Mouse (Mus musculus) neural tube, embryonic 11.5 days (tissue): ENCODE results near the gene Loxl1. TPM values are rescaled to one million over a fixed set of nuclear protein-coding genes. Genes with fewer than 3 reads are reported as not detected.
"Not testable (repeated sequence)": the region's sequence is repeated elsewhere in the genome, so short reads cannot be mapped to it uniquely, and the experiment has no call there.

Source experiments
- ATAC-seq: fragments of 200-750 bp; cut with Nextera tagmentation; 2 replicates; pipeline ENCODE4 v1.8.0; 2017; ENCODE audit warnings: moderate number of reproducible peaks, mild to moderate bottlenecking, moderate TSS enrichment, moderate library complexity; ENCODE audit not compliant: insufficient read depth, low FRiP score, low TSS enrichment
- DNase-seq: peaks from one replicate; pipeline ENCODE4 v3.0.0-alpha.2; 2015; ENCODE audit warnings: low spot score
- H3K27ac ChIP-seq: fragments of 300-500 bp; sonication (generic); 2 replicates; pipeline ENCODE4 v1.5.1; 2014; ENCODE audit warnings: low read depth, mild to moderate bottlenecking, low read length
- H3K27me3 ChIP-seq: fragments of 300-500 bp; sonication (generic); 2 replicates; pipeline ENCODE4 v1.6.1; 2014; ENCODE audit warnings: mild to moderate bottlenecking, low read length, mixed read lengths; ENCODE audit not compliant: control insufficient read depth, insufficient read depth
- H3K36me3 ChIP-seq: fragments of 300-500 bp; sonication (generic); 2 replicates; pipeline ENCODE4 v1.6.1; 2014; ENCODE audit warnings: mild to moderate bottlenecking, low read length, moderate library complexity, mixed read lengths; ENCODE audit not compliant: control insufficient read depth, insufficient read depth
- H3K4me1 ChIP-seq: fragments of 300-500 bp; sonication (generic); 2 replicates; pipeline ENCODE4 v1.6.1; 2014; ENCODE audit warnings: low read length, mixed read lengths; ENCODE audit not compliant: control insufficient read depth, insufficient read depth
- H3K4me2 ChIP-seq: fragments of 300-500 bp; sonication (generic); 2 replicates; pipeline ENCODE4 v1.6.1; 2014; ENCODE audit warnings: low read depth, mild to moderate bottlenecking, moderate library complexity
- H3K4me3 ChIP-seq: fragments of 300-500 bp; sonication (generic); 2 replicates; pipeline ENCODE4 v1.5.1; 2014; ENCODE audit warnings: low read depth, low read length
- H3K9ac ChIP-seq: fragments of 300-500 bp; sonication (generic); 2 replicates; pipeline ENCODE4 v1.6.1; 2014; ENCODE audit warnings: mild to moderate bottlenecking, low read length
- H3K9me3 ChIP-seq: fragments of 300-500 bp; sonication (generic); 2 replicates; pipeline ENCODE4 v1.6.1; 2016; ENCODE audit warnings: low read length; ENCODE audit not compliant: control insufficient read depth
- WGBS: fragments of 180-500 bp; shearing (Covaris S2); extraction: QIAGEN DNeasy Blood & Tissue Kit; methylation state at CpG from one replicate; pipeline ENCODE4 v1.1.7; 2014; 5-methylcytosine and 5-hydroxymethylcytosine counted together
- polyA plus RNA-seq: library from polyadenylated mRNA; unstranded; fragments of >200 nt; fragmentation: Nextera tagmentation; extraction: Ambion mirVana; gene quantifications from 2 replicates; pipeline ENCODE4 v1.2.1, GENCODE M21; 2014

Gene Loxl1
- polyA plus RNA-seq, 1 experiment from 2014 or later: 13.5 TPM

GRCm38 (mm10) chr9:58268384-58269313 lies 44.3 kb downstream of the Loxl1 start:
- 62% methylated on average over 12 of the region's 12 CpGs for WGBS
- DNase-seq: peak; percentile 77
- Histone ChIP-seq H3K4me3 (no peak overlapping the region), H3K4me1 (no peaks in the 10 kb centered on the region), H3K27ac (no peak overlapping the region), H3K27me3 (no peaks in the 10 kb centered on the region), H3K9ac (no peak overlapping the region), H3K4me2 (no peak overlapping the region), H3K36me3 (no peaks in the 10 kb centered on the region), H3K9me3 (no peaks in the 10 kb centered on the region)
- no peak for ATAC-seq

- no peak for DNase-seq
- Histone ChIP-seq H3K4me2 (no peak overlapping the region), H3K27me3 (no peaks in the 10 kb centered on the region), H3K4me3 (no peak overlapping the region), H3K36me3 (peaks cover 2% of the 10 kb centered on the region; the same call in 1 of the 2 replicates), H3K9me3 (no peaks in the 10 kb centered on the region), H3K27ac (no peak overlapping the region), H3K4me1 (no peaks in the 10 kb centered on the region), H3K9ac (no peak overlapping the region)
- WGBS: 86% methylated on average over 3 of the region's 3 CpGs
- no peak for ATAC-seq
Observed at GRCm38 (mm10) chr9:58267046-58267445, 45.9 kb downstream of the Loxl1 start.

- Histone ChIP-seq H3K4me1 (no peaks in the 10 kb centered on the region), H3K4me2 (no peak overlapping the region), H3K9me3 (no peaks in the 10 kb centered on the region), H3K27me3 (no peaks in the 10 kb centered on the region), H3K36me3 (peaks cover 3% of the 10 kb centered on the region), H3K4me3 (no peak overlapping the region), H3K9ac (no peak overlapping the region), H3K27ac (no peak overlapping the region)
- no peak for ATAC-seq
- WGBS: 39% methylated on average over 4 of the region's 4 CpGs
- no peak for DNase-seq
Observed at GRCm38 (mm10) chr9:58266571-58267011, 46.4 kb downstream of the Loxl1 start.

GRCm38 (mm10) chr9:58265368-58265767 lies 47.6 kb downstream of the Loxl1 start:
- Histone ChIP-seq H3K27me3 (no peaks in the 10 kb centered on the region), H3K9me3 (no peaks in the 10 kb centered on the region), H3K36me3 (peaks cover 4% of the 10 kb centered on the region), H3K4me2 (no peak overlapping the region), H3K4me3 (no peak overlapping the region), H3K9ac (no peak overlapping the region), H3K4me1 (no peaks in the 10 kb centered on the region), H3K27ac (no peak overlapping the region)
- WGBS: 83% methylated on average over 3 of the region's 3 CpGs
- DNase-seq (no peak), ATAC-seq (no peak)

GRCm38 (mm10) chr9:58262507-58262906 lies 50.5 kb downstream of the Loxl1 start:
- 90% methylated on average over 5 of the region's 5 CpGs for WGBS
- Histone ChIP-seq H3K9me3 (no peaks in the 10 kb centered on the region), H3K27me3 (no peaks in the 10 kb centered on the region), H3K4me1 (no peaks in the 10 kb centered on the region), H3K4me3 (no peak overlapping the region), H3K27ac (no peak overlapping the region), H3K4me2 (no peak overlapping the region), H3K9ac (no peak overlapping the region), H3K36me3 (peaks cover 6% of the 10 kb centered on the region)
- DNase-seq (no peak), ATAC-seq (no peak)

- H3K4me3 ChIP-seq: no peak overlapping the region
- no peaks in the 10 kb centered on the region for H3K9me3 ChIP-seq
- no peaks in the 10 kb centered on the region for H3K27me3 ChIP-seq
- DNase-seq: no peak
- 95% methylated on average over 10 of the region's 10 CpGs for WGBS
- H3K27ac ChIP-seq: no peak overlapping the region
- H3K4me1 ChIP-seq: peaks cover 2% of the 10 kb centered on the region; the same call in 1 of the 2 replicates
- peaks cover 2% of the 10 kb centered on the region; the same call in 1 of the 2 replicates for H3K36me3 ChIP-seq
- H3K9ac ChIP-seq: no peak overlapping the region
- ATAC-seq: no peak
- H3K4me2 ChIP-seq: no peak overlapping the region
Observed at GRCm38 (mm10) chr9:58255704-58256685, 57.0 kb downstream of the Loxl1 start.

- DNase-seq (no peak), ATAC-seq (no peak)
- H3K36me3 ChIP-seq: peaks cover 2% of the 10 kb centered on the region; the same call in 1 of the 2 replicates
- no peak overlapping the region for H3K9ac ChIP-seq
- H3K27ac ChIP-seq: no peak overlapping the region
- H3K9me3 ChIP-seq: no peaks in the 10 kb centered on the region
- H3K4me3 ChIP-seq: no peak overlapping the region
- WGBS: 33% methylated on average over 2 of the region's 2 CpGs
- no peak overlapping the region for H3K4me2 ChIP-seq
- no peaks in the 10 kb centered on the region for H3K27me3 ChIP-seq
- H3K4me1 ChIP-seq: peaks cover 2% of the 10 kb centered on the region; the same call in 1 of the 2 replicates
Observed at GRCm38 (mm10) chr9:58255105-58255504, 57.9 kb downstream of the Loxl1 start.

- peak overlapping the region; percentile 68 for H3K9ac ChIP-seq
- H3K4me1 ChIP-seq, H3K27me3 ChIP-seq, DNase-seq, H3K27ac ChIP-seq, ATAC-seq, H3K9me3 ChIP-seq, H3K36me3 ChIP-seq: not testable (repeated sequence)
- peak overlapping the region; percentile 73 for H3K4me3 ChIP-seq
- 72% methylated on average over 5 of the region's 5 CpGs for WGBS
- peak overlapping the region; percentile 66 for H3K4me2 ChIP-seq
Observed at GRCm38 (mm10) chr9:58253805-58254122, 59.2 kb downstream of the Loxl1 start.
